Mouse (Mus musculus): ENCODE results near the gene Lasp1.

GRCm38 (mm10) chr11:97827654-97828053, 28.9 kb downstream of the Lasp1 start:
- no peak for TF ChIP-seq RCOR1 (conservative IDR thresholded peaks at IDR 0.05; ENCODE audit: low read depth, low read length)
- TF ChIP-seq SIN3A (IDR thresholded peaks at IDR 0.05; ENCODE audit: low read length), result no peak
- TF ChIP-seq CTCF (conservative IDR thresholded peaks at IDR 0.05 in 1 of 2, IDR thresholded peaks at IDR 0.05 in 1 of 2; ENCODE audit: low read depth in 2 of 2, low read length in 2 of 2), result no peak
- no peak for TF ChIP-seq E2F4 (IDR thresholded peaks at IDR 0.05; ENCODE audit: insufficient replicate concordance, low read depth, low read length)
- no peak for TF ChIP-seq POLR2AphosphoS2 (IDR thresholded peaks at IDR 0.05; ENCODE audit: low read depth, low read length)
- no peak for TF ChIP-seq NELFE (IDR thresholded peaks at IDR 0.05; ENCODE audit: low read depth, low read length)
- TF ChIP-seq ZNF384 (IDR thresholded peaks at IDR 0.05; ENCODE audit: low read depth, low read length), result no peak

All from CH12.LX (cell line).